Mouse (Mus musculus): Measurements from ENCODE around the gene 4931417E11Rik. TPM values are rescaled to one million over a fixed set of nuclear protein-coding genes. Genes with fewer than 3 reads are reported as not detected.

4931417E11Rik gene
- polyA plus RNA-seq, 1 experiment, result not detected

DNA sequence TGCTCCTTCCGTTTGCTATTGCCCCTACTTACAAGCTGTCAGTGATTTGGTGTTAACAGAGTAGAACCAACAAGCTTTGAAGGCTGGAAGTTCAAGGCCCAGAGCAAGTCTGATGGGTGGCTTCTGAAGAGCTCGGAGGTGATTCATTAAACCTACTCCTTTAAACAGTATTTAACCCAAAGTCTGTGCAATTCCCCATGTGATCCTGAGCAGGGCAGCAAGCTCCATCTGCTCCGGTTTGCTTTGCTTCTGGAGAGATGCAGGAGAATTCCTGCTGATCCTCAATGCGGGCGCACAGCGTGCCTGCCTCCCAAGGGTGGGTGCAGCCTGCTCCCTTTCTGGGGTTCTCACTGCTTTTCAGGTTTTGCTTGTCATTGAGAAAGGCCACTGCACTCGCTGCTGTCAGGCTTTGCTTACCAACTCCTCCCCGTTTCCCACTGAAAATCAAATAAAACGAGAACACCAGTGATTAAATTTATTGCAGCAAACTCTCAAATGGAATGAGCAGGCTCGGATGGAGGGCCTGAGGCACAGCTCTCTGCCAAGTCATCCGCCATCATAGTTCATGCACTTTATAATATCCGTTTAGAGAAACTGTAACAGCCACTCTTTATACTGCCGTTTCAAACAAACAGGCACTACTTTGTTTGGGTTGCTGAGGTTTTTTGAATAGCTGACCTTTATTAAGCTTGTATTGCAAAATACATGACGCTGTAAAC is 40.7 kb downstream of the 4931417E11Rik start:
- no peak for TF ChIP-seq POLR2A (IDR thresholded peaks at IDR 0.05; ENCODE audit: borderline replicate concordance, low read depth, low read length)
- TF ChIP-seq CTCF (IDR thresholded peaks at IDR 0.05; ENCODE audit: low read depth, low read length), result no peak
- no peak overlapping the region for H3K27ac ChIP-seq (ENCODE audit: insufficient read depth, low read depth, low read length)
- no peak overlapping the region for H3K4me3 ChIP-seq (ENCODE audit: insufficient read depth, low read length)
- no peaks in the 10 kb centered on the region for H3K4me1 ChIP-seq (ENCODE audit: control insufficient read depth, insufficient read depth, low read length)

DNA sequence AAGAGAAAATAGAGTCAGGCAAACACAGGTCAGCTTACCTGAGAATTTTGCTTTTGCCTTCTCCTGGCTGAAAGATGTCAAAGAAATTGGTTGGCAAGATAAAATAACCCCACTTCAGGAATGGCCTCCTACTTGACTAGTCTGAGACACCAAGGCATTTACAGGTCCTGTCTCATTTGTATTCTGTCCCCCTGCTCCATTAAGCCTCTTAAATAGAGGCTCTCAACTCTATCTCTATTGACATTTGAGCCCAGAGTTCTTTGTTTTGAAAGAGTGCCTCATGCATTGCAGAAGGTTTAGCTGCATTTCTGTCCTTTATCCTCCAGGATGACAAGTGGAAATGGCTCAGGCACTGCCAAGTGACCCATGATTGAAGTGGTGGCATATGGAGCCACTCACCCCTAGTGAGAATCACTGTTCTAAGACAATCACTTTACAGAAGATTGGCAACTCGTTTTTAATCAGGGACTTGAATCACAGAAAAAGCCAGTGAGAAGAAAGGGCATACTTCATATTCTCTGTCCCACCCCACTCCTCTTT is 42.1 kb downstream of the 4931417E11Rik start:
- Histone ChIP-seq H3K27ac (ENCODE audit: insufficient read depth, low read depth, low read length) (no peak overlapping the region), H3K4me1 (ENCODE audit: control insufficient read depth, insufficient read depth, low read length) (no peaks in the 10 kb centered on the region), H3K4me3 (ENCODE audit: insufficient read depth, low read length) (no peak overlapping the region)
- no peak for TF ChIP-seq POLR2A (IDR thresholded peaks at IDR 0.05; ENCODE audit: borderline replicate concordance, low read depth, low read length)
- no peak for TF ChIP-seq CTCF (IDR thresholded peaks at IDR 0.05; ENCODE audit: low read depth, low read length)

Other genes with a start within 250 kb of the 4931417E11Rik start
- not detected in 2 replicates for gene Dnah6, start 248.0 kb downstream of the 4931417E11Rik start, polyA plus RNA-seq (2012; ENCODE audit: insufficient read depth, insufficient read length, missing spikeins)
- gene Suclg1, start 221.3 kb downstream of the 4931417E11Rik start, polyA plus RNA-seq (2012; ENCODE audit: insufficient read depth, insufficient read length, missing spikeins), result 56.4 and 64.4 TPM in 2 replicates